Mouse (Mus musculus) kidney, embryonic 14.5 days (tissue): ENCODE data around the gene Olfr1535. TPM values are rescaled to one million over a fixed set of nuclear protein-coding genes. Genes with fewer than 3 reads are reported as not detected.

Experiments used
- polyA plus RNA-seq: library from polyadenylated mRNA; unstranded; fragments of >200 nt; fragmentation: Nextera tagmentation; extraction: Ambion mirVana; gene quantifications from 2 replicates; pipeline ENCODE4 v1.2.1, GENCODE M21; 2014

The Olfr1535 gene
- polyA plus RNA-seq, 1 experiment from 2014 or later, result 0.05 TPM

Other genes with a start within 250 kb of the Olfr1535 start
- 3.4 and 3.9 TPM in 2 replicates for gene Gpx6, start 247.8 kb downstream of the Olfr1535 start, polyA plus RNA-seq
- gene Olfr1367, start 213.0 kb downstream of the Olfr1535 start, polyA plus RNA-seq, result not detected in 2 replicates
- gene Zscan12, start 197.1 kb downstream of the Olfr1535 start, polyA plus RNA-seq, result 10.9 and 15.5 TPM in 2 replicates
- gene Zkscan3, start 157.1 kb downstream of the Olfr1535 start, polyA plus RNA-seq, result 73.9 and 80.4 TPM in 2 replicates
- 3.4 and 4.9 TPM in 2 replicates for gene Pgbd1, start 118.8 kb downstream of the Olfr1535 start, polyA plus RNA-seq
- 23.5 and 27.6 TPM in 2 replicates for gene Zscan26, start 106.2 kb downstream of the Olfr1535 start, polyA plus RNA-seq
- gene Nkapl, start 91.4 kb downstream of the Olfr1535 start, polyA plus RNA-seq, result 2.2 and 2.6 TPM in 2 replicates
- gene Zkscan4, start 81.0 kb downstream of the Olfr1535 start, polyA plus RNA-seq, result 3.2 and 3.8 TPM in 2 replicates
- not detected in 2 replicates for gene Gm10065, start 80.5 kb downstream of the Olfr1535 start, polyA plus RNA-seq
- gene AK157302, start 64.7 kb downstream of the Olfr1535 start, polyA plus RNA-seq, result 0.23 and 0.34 TPM in 2 replicates
- 4.7 and 7.2 TPM in 2 replicates for gene Gm11273, start 58.5 kb downstream of the Olfr1535 start, polyA plus RNA-seq
- 7.3 and 11.8 TPM in 2 replicates for gene Zkscan8, start 28.8 kb downstream of the Olfr1535 start, polyA plus RNA-seq
- gene Olfr1366, start 17.1 kb downstream of the Olfr1535 start, polyA plus RNA-seq, result 0.18 and 0.20 TPM in 2 replicates
- not detected in 2 replicates for gene Olfr1364, start 21.9 kb upstream of the Olfr1535 start, polyA plus RNA-seq
- not detected in 2 replicates for gene Olfr1362, start 54.1 kb upstream of the Olfr1535 start, polyA plus RNA-seq
- 0.07 TPM in 1 of 2 replicates, not detected in the other for gene Olfr11, start 82.6 kb upstream of the Olfr1535 start, polyA plus RNA-seq
- gene Olfr1361, start 103.5 kb upstream of the Olfr1535 start, polyA plus RNA-seq, result not detected in 2 replicates
- gene Olfr1360, start 117.5 kb upstream of the Olfr1535 start, polyA plus RNA-seq, result not detected in 2 replicates
- not detected in 2 replicates for gene Olfr1359, start 138.2 kb upstream of the Olfr1535 start, polyA plus RNA-seq
- 3.3 and 5.5 TPM in 2 replicates for gene Hist1h2bl, start 156.2 kb upstream of the Olfr1535 start, polyA plus RNA-seq
- 28.1 and 88.2 TPM in 2 replicates for gene Hist1h2ai, start 156.5 kb upstream of the Olfr1535 start, polyA plus RNA-seq
- gene Hist1h3h, start 157.8 kb upstream of the Olfr1535 start, polyA plus RNA-seq, result 11.7 and 35.9 TPM in 2 replicates
- gene Hist1h2bm, start 162.2 kb upstream of the Olfr1535 start, polyA plus RNA-seq, result 6.8 and 12.6 TPM in 2 replicates
- gene Hist1h4j, start 175.2 kb upstream of the Olfr1535 start, polyA plus RNA-seq, result 2.4 and 2.6 TPM in 2 replicates
- 2.9 and 7.8 TPM in 2 replicates for gene Hist1h4k, start 190.6 kb upstream of the Olfr1535 start, polyA plus RNA-seq
- gene Hist1h2ak, start 193.9 kb upstream of the Olfr1535 start, polyA plus RNA-seq, result 18.5 and 21.7 TPM in 2 replicates
- gene Hist1h2bn, start 194.2 kb upstream of the Olfr1535 start, polyA plus RNA-seq, result 2.0 and 11.0 TPM in 2 replicates
- 18.8 and 27.0 TPM in 2 replicates for gene Hist1h1b, start 220.7 kb upstream of the Olfr1535 start, polyA plus RNA-seq
- gene Hist1h3i, start 223.5 kb upstream of the Olfr1535 start, polyA plus RNA-seq, result 212 and 289 TPM in 2 replicates
- 11.0 and 12.2 TPM in 2 replicates for gene Hist1h2an, start 227.3 kb upstream of the Olfr1535 start, polyA plus RNA-seq
- gene Hist1h2bp, start 227.6 kb upstream of the Olfr1535 start, polyA plus RNA-seq, result 1.9 and 4.3 TPM in 2 replicates